Mouse (Mus musculus) forebrain, embryonic 12.5 days (tissue): ENCODE measurements at regions not wholly inside any gene's neighbourhood (a gene's known extent, or its start where the extent isn't known, plus 50 kb on each side); places are given as distances from the start of the nearest gene placed in this dataset.
A peak's percentile ranks its signal among the peaks of the same experiment; 100 is the strongest.

Experiments
- ATAC-seq: fragments of 200-750 bp; cut with Nextera tagmentation; 2 replicates; pipeline ENCODE4 v1.8.0; 2017; ENCODE audit warnings: moderate TSS enrichment; ENCODE audit not compliant: low FRiP score
- H3K27ac ChIP-seq: fragments of 300-500 bp; sonication (generic); 2 replicates; pipeline ENCODE4 v1.5.1; 2016; ENCODE audit warnings: mild to moderate bottlenecking
- H3K27me3 ChIP-seq: fragments of 300-500 bp; sonication (generic); 2 replicates; pipeline ENCODE4 v1.6.1; 2016; ENCODE audit warnings: mild to moderate bottlenecking
- H3K36me3 ChIP-seq: fragments of 300-500 bp; sonication (generic); replicated peaks from 2 replicates; pipeline ENCODE4 v1.6.1; 2016; ENCODE audit warnings: mild to moderate bottlenecking
- H3K4me1 ChIP-seq: fragments of 300-500 bp; sonication (generic); 2 replicates; pipeline ENCODE4 v1.6.1; 2016
- H3K4me2 ChIP-seq: fragments of 300-500 bp; sonication (generic); 2 replicates; pipeline ENCODE4 v1.6.1; 2016; ENCODE audit warnings: mild to moderate bottlenecking, moderate library complexity
- H3K4me3 ChIP-seq: fragments of 300-500 bp; sonication (generic); replicated peaks from 2 replicates; pipeline ENCODE4 v1.5.1; 2016; ENCODE audit warnings: mild to moderate bottlenecking
- H3K9ac ChIP-seq: fragments of 300-500 bp; sonication (generic); 2 replicates; pipeline ENCODE4 v1.6.1; 2016; ENCODE audit warnings: mild to moderate bottlenecking
- H3K9me3 ChIP-seq: fragments of 300-500 bp; sonication (generic); 2 replicates; pipeline ENCODE4 v1.6.1; 2016
- WGBS: fragments of 180-500 bp; shearing (Covaris S2); methylation state at CpG from one replicate; pipeline ENCODE4 v1.1.7; 2016; 5-methylcytosine and 5-hydroxymethylcytosine counted together

DNA sequence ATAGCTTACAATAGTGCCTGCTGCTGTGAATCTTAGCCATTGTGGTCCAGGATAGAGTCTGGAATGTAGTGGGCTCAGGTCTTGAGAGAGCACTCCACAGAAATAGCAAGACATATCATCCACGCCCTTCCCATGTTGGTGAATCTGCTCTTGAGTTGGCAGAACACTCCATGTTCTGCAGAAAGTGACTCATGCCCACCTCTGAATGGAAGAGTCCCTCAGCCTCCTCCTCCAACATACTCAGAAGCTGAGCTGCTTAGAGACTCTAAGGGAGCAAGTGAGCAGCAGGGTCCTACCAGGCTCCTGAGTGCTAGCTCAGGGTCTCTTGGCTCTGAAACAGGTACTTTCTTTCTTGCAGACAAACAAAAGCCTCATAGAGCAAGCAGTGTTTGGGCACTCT lies 284.7 kb downstream of the Rps24 start:
- Histone ChIP-seq H3K4me1 (peaks cover 37% of the 10 kb centered on the region), H3K4me3 (no peak overlapping the region), H3K27me3 (no peaks in the 10 kb centered on the region), H3K36me3 (no peaks in the 10 kb centered on the region), H3K9ac (no peak overlapping the region), H3K4me2 (no peak overlapping the region), H3K27ac (no peak overlapping the region), H3K9me3 (no peaks in the 10 kb centered on the region)
- WGBS, result 86% methylated on average over 1 of the region's 1 CpGs
- ATAC-seq, result no peak

DNA sequence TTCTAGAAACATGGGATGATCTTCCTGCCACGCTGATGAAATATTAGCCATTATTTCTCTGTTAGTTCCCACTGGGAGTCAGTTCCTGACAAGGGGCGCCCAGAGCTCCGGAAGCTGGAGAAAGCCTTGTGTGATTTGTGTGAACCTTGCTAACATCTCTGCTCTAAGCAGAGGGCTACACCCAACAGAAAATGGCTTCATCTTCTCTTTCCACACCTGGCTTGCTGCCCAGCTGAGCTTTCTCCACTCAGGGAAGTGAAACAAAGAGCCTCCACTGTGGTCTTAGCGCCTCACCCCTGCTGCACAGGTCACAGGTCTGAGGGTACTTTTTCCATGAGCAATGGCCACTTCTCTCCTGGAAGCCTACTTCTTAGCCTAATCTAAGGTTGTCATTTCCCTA lies 285.2 kb downstream of the Rps24 start:
- Histone ChIP-seq H3K9ac (no peak overlapping the region), H3K36me3 (no peaks in the 10 kb centered on the region), H3K4me1 (peaks cover 34% of the 10 kb centered on the region), H3K4me2 (no peak overlapping the region), H3K27ac (0 out of 2 replicates have a peak overlapping the region, but pooled peaks have one; percentile 0), H3K4me3 (no peak overlapping the region), H3K27me3 (no peaks in the 10 kb centered on the region), H3K9me3 (no peaks in the 10 kb centered on the region)
- WGBS, result 73% methylated on average over 4 of the region's 4 CpGs
- ATAC-seq, result no peak

GRCm38 (mm10) chr14:24778748-24779630 lies 292.1 kb downstream of the Rps24 start:
- peaks cover 25% of the 10 kb centered on the region for H3K4me1 ChIP-seq
- H3K4me3 ChIP-seq, result peak overlapping the region; percentile 34
- peak overlapping the region; percentile 56 for H3K4me2 ChIP-seq
- peak overlapping the region; percentile 96 for H3K27ac ChIP-seq
- H3K27me3 ChIP-seq, result no peaks in the 10 kb centered on the region; the same call in 1 of the 2 replicates
- H3K9me3 ChIP-seq, result no peaks in the 10 kb centered on the region
- H3K9ac ChIP-seq, result peak overlapping the region; percentile 53
- H3K36me3 ChIP-seq, result no peaks in the 10 kb centered on the region
- peak; percentile 96 for ATAC-seq
- WGBS, result 1% methylated on average over 39 of the region's 39 CpGs

- 82% methylated on average over 3 of the region's 3 CpGs for WGBS
These were observed 294.7 kb downstream of the Rps24 start for GRCm38 (mm10) chr14:24781674-24782073.

GRCm38 (mm10) chr14:24783889-24784288 lies 297.0 kb downstream of the Rps24 start:
- Histone ChIP-seq H3K4me1 (peaks cover 13% of the 10 kb centered on the region), H3K9me3 (no peaks in the 10 kb centered on the region), H3K36me3 (no peaks in the 10 kb centered on the region), H3K9ac (no peak overlapping the region), H3K27ac (no peak overlapping the region), H3K4me2 (no peak overlapping the region), H3K4me3 (no peak overlapping the region), H3K27me3 (no peaks in the 10 kb centered on the region; the same call in 1 of the 2 replicates)
- no peak for ATAC-seq
- WGBS, result 79% methylated on average over 6 of the region's 6 CpGs

More at GRCm38 (mm10) chr14:24781674-24782073, 294.7 kb downstream of the Rps24 start:
- no peaks in the 10 kb centered on the region for H3K36me3 ChIP-seq
- no peaks in the 10 kb centered on the region for H3K9me3 ChIP-seq
- no peaks in the 10 kb centered on the region; the same call in 1 of the 2 replicates for H3K27me3 ChIP-seq
- H3K4me2 ChIP-seq, result no peak overlapping the region
- no peak overlapping the region for H3K4me3 ChIP-seq
- no peak overlapping the region for H3K9ac ChIP-seq
- no peak for ATAC-seq
- peaks cover 25% of the 10 kb centered on the region for H3K4me1 ChIP-seq
- H3K27ac ChIP-seq, result no peak overlapping the region

DNA sequence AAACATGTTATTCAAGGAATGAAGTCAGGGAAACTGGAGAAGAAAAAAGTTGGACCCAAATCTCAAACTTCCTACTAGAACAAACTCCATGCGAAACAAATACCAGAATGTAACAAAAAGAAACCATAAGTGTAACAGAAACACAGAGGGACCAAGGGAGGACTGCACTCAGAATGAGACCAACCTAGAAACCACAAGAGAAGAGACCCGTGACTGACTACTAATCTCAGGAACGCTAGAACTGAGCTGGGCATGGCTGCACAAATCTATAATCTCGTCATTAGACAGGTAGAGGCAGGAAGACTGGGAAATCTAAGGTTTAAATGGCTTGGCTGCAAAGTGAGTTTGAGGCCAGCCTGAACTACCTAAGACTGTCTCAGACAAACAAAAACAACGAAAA lies 298.5 kb downstream of the Rps24 start:
- 88% methylated on average over 5 of the region's 5 CpGs for WGBS
- no peaks in the 10 kb centered on the region for H3K36me3 ChIP-seq
- no peak overlapping the region for H3K4me3 ChIP-seq
- H3K9me3 ChIP-seq, result no peaks in the 10 kb centered on the region
- no peak overlapping the region for H3K9ac ChIP-seq
- no peak overlapping the region for H3K27ac ChIP-seq
- no peak for ATAC-seq
- H3K27me3 ChIP-seq, result no peaks in the 10 kb centered on the region; the same call in 1 of the 2 replicates
- H3K4me2 ChIP-seq, result no peak overlapping the region
- peaks cover under 1% of the 10 kb centered on the region for H3K4me1 ChIP-seq

DNA sequence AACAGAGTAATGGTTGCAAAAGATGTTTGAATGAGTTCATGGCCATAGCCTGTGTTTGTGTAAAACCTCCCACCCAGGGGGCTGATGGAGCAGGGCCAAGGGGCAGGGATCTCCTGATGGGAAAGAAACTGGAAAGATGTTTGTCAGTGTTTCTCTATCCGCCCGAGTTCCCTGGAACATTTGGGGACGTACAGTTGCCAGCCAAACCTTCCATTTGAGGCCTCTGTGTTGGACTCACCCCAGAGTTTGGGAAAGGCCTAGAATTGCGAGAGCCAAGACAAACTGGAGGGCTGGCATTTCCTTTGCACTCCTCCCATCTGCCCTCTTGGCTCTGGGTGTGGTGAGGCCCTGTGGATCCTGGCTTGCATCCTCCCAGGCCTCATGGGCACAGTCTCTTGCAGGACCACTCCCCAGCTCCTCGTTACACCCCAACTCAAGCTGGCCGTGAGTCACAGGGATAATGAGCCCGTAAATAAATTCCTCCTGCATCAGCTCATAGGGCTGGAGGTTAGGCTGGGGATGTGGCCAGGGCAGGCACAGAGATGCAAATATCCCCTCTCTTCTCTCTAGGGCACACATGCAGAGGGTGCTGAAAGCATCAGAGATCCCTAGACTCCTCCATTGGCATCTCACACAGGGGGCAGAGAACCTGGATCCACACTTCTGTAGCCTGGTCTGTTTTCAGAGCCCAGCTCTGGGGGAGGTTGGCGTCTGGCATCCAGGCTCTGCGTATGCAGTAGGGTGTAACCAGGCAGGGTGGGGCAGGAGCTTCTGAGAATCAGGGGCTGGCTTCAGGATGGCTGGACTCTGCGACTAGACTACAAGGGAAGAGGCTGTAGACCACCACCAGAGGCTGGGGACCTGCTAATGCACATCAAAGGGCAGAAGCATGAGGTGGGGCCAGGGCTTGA lies 306.7 kb downstream of the Rps24 start:
- no peak for ATAC-seq
- Histone ChIP-seq H3K4me2 (no peak overlapping the region), H3K4me3 (no peak overlapping the region), H3K4me1 (peaks cover 9% of the 10 kb centered on the region), H3K9ac (no peak overlapping the region), H3K27ac (no peak overlapping the region), H3K36me3 (no peaks in the 10 kb centered on the region), H3K27me3 (no peaks in the 10 kb centered on the region), H3K9me3 (0 out of 2 replicates have a peak, but pooled peaks cover 7% of the 10 kb centered on the region)
- whole genome bisulfite sequencing, result 57% methylated on average over 10 of the region's 10 CpGs

- no peak for ATAC-seq
- Histone ChIP-seq H3K4me3 (no peak overlapping the region), H3K4me2 (no peak overlapping the region), H3K27ac (no peak overlapping the region), H3K36me3 (no peaks in the 10 kb centered on the region), H3K9ac (no peak overlapping the region), H3K27me3 (no peaks in the 10 kb centered on the region), H3K4me1 (peaks cover 9% of the 10 kb centered on the region), H3K9me3 (0 out of 2 replicates have a peak, but pooled peaks cover 7% of the 10 kb centered on the region)
- 80% methylated on average over 12 of the region's 12 CpGs for WGBS
These were observed 307.5 kb downstream of the Rps24 start for GRCm38 (mm10) chr14:24794359-24794845.

- Histone ChIP-seq H3K9me3 (0 out of 2 replicates have a peak, but pooled peaks cover 7% of the 10 kb centered on the region), H3K27ac (no peak overlapping the region), H3K27me3 (no peaks in the 10 kb centered on the region; the same call in 1 of the 2 replicates), H3K4me2 (no peak overlapping the region), H3K36me3 (no peaks in the 10 kb centered on the region), H3K4me1 (peaks cover 9% of the 10 kb centered on the region), H3K9ac (no peak overlapping the region), H3K4me3 (no peak overlapping the region)
- no peak for ATAC-seq
These were observed 310.6 kb downstream of the Rps24 start for GRCm38 (mm10) chr14:24797494-24797893.

DNA sequence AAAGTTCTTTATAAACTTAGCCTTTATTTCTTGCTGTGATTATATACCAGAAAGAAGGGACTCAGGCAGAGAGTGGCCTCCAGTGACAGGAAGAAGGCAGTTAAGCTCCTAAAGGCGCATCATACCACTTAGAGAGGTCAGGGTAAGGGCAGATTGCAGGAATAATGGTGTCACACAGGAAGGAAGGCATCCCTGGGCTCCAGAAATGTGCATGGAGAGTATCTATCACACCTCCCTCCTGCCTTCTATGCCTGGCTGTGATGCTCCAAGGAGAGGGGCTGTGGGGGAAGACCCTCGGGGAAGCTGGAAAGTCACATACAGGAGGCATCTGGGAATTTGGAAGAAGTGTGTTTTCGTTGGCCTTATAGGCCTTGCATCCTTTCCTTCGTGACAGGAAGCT lies 311.1 kb downstream of the Rps24 start:
- WGBS, result 83% methylated on average over 4 of the region's 4 CpGs
- no peak for ATAC-seq
- Histone ChIP-seq H3K4me2 (no peak overlapping the region), H3K4me3 (no peak overlapping the region), H3K4me1 (peaks cover 9% of the 10 kb centered on the region), H3K27me3 (no peaks in the 10 kb centered on the region; the same call in 1 of the 2 replicates), H3K27ac (no peak overlapping the region), H3K36me3 (no peaks in the 10 kb centered on the region), H3K9ac (no peak overlapping the region), H3K9me3 (0 out of 2 replicates have a peak, but pooled peaks cover 7% of the 10 kb centered on the region)

DNA sequence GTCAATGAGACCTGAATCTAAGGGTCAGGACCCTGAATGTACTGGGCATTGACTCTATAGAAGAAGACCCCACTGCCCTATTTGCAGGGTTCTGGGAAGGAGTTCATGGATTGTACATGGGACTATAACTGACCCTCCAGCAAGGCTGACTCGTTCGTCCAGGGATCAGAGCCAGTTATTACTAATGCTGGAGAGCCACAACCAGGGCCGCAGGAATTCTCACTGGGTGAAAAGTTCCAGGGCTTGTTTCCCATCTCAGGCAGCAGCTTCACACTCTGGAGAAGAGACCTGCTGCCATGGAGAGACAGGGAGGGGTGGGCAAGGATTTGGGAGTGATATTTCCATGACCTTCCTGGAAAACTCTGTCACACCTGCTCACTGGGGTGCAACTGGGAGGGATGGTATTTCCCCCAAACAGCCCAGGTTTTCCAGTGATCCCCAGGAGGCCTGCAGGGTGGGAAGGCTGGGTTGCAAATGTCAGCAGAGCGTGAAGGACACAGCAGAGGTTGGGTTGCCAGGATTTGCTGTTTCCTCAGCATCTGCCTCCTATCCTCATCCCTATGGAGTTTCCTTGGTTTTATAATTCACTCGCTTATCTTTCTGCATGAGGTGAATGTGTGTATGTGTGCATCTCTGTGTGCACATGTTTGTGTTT lies 316.2 kb downstream of the Rps24 start:
- Histone ChIP-seq H3K4me3 (no peak overlapping the region), H3K4me1 (no peaks in the 10 kb centered on the region; the same call in 1 of the 2 replicates), H3K9me3 (no peaks in the 10 kb centered on the region), H3K9ac (no peak overlapping the region), H3K36me3 (no peaks in the 10 kb centered on the region), H3K27ac (no peak overlapping the region), H3K4me2 (no peak overlapping the region), H3K27me3 (no peaks in the 10 kb centered on the region; the same call in 1 of the 2 replicates)
- ATAC-seq, result no peak
- 85% methylated on average over 5 of the region's 5 CpGs for WGBS
